Mouse (Mus musculus): ENCODE measurements around the gene Wdr48. TPM values are rescaled to one million over a fixed set of nuclear protein-coding genes. Genes with fewer than 3 reads are reported as not detected.

Wdr48 gene
- polyA plus RNA-seq, 1 experiment = 42.4 TPM

DNA sequence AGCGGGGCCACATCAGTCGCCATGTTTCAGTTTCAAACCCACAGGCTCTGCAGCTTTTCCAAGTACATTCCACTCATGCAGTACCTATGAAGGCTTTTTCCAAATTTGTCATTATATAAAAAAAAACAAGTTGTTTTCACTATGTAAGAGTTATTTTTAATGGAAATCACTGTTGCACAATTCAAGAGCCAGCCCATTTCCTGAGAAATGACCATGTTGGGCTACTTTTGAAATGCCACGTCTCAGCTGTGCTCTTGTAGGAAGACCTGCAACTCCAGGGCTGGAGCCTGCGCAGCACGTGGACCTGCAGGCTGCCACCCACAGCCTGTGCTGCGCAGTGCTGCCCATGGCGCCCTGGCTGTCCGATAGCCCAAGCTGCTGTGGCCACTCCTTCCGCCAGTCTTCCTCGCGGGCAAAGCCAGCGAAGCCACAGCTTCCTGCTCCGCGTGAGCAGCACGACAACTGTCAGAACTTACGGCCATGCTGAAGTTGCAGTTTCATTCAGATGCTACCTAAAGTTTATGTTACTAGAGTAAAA, 30.5 kb downstream of the Wdr48 start:
- DNase-seq (ENCODE audit: low read depth) = no peak

DNA sequence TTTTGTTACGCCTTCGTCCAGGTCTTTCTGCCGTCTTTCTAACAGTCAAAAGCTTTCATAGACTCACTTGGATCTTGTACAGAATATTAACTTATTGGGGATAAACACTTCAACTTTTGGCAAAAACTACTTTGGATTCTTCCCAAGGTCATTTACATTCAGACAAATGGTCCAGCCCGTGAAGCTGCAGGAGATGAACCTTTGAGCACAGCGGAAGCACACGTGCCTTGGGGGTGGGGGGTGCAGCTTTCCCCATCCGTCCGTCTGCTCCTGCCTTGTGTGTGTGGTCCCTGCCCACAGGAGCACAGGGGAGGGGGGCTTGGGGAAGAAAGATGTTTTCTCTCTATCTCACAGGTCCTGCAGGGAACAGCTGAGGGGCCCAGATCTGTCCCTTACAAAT, 31.1 kb downstream of the Wdr48 start:
- no peak for DNase-seq (ENCODE audit: low read depth)

DNA sequence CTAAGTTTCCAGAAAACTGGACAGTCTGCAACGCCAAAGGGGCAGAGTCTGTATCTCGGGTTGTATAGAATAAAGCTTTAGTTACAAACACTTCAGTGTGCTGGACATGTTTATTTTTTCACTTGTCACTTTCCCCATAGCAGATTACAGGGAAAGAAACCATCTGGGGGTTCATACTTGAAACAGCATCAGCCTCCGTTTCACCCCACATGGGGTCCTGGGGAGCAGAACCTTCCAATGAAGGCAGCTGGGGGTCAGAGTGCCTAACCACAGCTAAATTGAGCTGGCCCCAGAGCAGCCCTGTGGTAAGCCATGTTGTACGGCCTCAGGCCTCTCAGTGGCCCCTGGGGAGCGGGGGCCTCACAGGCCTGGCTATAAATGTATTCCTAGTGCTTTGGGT, 31.8 kb downstream of the Wdr48 start:
- no peak for DNase-seq (ENCODE audit: low read depth)

DNA sequence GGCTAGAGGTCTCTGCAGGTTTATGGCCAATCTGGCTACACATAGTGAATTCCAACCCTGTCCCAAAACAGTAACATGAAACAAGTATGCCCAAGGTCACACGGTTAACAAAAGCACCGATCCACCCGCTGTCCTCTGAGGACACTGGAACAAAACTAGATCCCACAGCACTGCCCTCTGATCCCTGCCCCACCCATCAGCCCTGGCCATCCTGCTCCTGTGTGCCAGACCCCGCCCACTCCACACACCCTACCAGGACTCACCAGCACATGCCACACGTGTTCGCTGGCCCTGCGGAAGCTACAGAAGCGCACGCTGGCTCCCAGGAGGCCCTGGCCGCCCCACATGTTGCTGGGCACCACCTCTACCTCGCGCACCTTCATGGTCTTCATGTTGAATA, 37.7 kb downstream of the Wdr48 start:
- DNase-seq (ENCODE audit: low read depth) = no peak

DNA sequence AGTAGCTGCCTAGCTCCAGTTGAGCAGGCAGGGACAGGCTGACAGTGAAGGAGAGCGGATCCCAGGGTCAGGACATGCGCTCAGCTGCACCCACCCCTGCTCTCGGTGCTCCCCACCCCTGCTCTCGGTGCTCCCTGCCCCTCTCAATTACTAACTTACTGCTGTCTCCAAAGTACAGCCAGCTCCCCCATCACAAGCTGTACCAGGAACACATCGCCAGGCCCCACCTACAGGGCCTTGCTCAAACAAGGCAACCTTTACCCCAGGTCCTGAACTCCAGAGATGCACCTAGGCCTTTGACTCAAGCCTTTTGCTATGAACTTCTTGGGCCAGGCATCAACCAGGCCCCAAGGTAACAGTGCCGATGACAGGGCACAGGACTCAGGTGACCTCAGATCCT, 39.0 kb downstream of the Wdr48 start:
- DNase-seq (ENCODE audit: low read depth) = no peak

DNA sequence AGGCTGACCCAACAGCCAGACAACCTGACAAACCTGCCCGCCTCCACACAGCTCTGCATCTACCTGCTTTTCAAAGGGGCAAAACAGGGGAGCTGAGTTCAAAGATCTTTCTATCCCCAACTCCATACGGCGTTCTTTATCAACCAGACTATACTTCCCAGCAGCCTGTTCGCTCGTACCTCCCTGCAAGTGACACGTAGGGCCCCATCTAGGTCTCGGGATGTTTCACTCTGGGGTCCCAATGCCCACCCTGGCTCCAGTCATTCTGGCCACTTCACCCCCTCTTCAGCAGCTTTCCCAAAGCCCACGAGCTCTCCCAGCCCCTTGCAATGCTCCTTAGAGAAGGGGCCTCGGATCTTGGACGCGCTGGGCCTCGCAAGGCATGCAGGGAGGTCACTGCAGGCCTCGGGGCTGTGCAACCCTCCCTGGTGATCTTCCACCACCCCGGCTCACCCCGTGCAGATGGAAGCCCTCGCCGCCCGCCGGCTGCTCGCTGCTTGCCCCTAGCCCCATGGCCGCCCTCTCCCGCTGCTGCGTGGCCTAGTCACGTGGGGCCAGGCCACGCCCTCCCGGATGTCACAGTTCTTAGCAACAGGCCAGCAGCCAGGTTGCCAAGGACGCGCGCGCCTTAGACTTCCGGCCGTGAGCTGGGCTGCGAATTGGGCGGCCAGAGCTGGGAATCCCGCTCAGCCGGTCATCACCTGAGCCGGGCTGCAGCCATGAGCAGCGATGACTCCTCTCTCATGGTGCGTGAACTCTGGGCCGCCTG, 42.5 kb downstream of the Wdr48 start, which contains the start of the genes Gorasp1 and Ttc21a:
Gene Gorasp1 (minus strand): TSS at position 561 of the 769 bp plus-strand sequence.
Gene Ttc21a (plus strand): TSS at position 602 of the 769 bp plus-strand sequence.
- DNase-seq (ENCODE audit: low read depth) = peak; percentile 31

DNA sequence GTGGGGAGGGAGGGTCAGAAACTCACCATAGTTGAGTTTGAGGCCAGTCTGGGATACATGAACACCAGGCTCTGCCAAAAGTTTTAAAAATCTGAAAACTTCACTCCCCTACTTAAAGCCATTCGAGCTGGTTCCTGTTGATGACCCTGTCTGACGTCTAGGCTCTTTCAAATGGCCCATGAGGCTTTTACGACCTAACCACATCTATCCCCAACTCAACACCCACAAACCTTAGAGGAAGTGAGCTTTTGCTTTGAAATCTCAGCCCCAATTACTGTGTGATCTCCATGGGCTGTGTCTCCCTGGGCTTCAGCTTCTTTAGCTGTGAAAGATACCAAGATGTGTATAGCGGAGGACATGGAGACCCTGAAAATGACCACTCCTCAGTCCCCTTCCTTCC, 43.8 kb downstream of the Wdr48 start:
- DNase-seq (ENCODE audit: low read depth) = no peak

DNA sequence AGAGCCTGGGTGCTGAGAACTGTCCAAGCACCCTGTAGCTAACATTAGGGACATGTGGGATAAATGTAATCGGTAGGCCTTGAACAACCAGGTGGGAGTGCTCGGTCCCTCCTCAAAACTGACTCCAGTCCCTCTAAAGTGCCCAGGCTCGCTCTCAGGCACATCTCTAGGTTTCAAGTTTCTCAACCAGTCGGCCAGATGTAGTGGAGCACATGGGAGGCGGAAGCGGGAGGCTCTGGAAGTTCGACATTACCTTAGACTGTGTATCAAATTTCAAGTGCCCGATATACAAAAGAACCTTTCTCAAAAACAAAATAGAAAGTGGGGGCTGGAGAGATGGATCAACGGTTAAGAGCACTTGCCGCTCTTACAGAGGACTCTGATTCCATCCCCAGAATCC, 45.0 kb downstream of the Wdr48 start:
- DNase-seq (ENCODE audit: low read depth) = no peak

DNA sequence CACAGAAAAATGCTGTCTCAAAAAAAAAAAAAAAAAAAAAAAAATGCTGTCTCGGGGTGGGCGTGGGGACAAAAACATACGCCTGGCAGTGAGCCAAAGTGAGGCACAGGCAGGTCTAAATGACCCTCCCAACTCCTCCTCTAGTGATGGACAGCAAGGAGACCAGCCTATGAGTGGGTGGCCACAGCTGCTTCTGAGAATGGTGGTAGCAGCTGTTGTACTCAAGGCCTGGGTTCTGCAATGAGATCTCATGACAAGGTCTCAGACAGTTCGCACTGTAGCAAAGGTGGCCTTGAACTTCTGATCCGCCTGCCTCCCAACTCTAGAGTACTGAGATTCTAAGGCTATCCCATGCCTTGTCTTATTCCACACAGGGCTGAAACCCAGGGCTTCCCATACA, 46.7 kb downstream of the Wdr48 start:
- no peak for DNase-seq (ENCODE audit: low read depth)

DNA sequence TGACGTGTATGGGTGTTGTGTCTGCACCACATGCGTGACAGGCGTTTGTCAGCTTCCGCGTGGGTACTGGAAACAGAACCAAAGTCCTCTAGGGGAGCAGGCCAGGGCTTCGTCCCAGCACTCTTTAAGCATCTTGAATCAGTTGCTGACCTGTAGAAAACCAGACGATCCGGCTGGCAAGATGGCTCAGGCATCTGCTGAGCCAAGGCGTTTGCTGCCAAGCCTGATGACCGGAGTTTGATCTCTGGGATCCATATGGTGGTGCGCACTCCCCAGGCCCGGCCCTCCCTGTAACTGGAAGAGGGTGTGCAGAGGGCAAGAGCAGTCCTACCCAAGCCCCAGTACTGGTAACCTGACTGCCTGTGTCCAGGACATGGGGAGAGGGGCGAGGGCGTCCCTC, 47.2 kb downstream of the Wdr48 start:
- no peak for DNase-seq (ENCODE audit: low read depth)

DNA sequence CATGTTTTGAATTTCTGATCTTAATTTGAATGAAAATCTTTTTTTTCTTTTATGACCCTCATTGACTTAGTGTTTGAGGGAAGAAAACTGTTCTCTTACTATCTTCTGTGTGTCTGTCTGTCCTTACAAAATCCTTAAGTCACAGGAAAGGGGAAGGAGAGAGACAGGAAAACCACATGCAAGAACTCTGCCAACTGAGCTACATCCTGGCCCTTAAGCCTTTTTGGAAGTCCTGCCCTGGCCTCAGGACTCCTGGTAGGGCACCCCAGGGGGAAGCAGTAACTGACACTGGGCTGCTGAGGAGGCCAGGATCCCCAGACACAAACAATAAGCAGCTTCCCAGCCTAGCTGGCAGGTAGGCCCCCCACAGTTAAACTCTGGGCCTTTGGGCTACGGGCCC, 48.6 kb downstream of the Wdr48 start:
- DNase-seq (ENCODE audit: low read depth) = no peak

DNA sequence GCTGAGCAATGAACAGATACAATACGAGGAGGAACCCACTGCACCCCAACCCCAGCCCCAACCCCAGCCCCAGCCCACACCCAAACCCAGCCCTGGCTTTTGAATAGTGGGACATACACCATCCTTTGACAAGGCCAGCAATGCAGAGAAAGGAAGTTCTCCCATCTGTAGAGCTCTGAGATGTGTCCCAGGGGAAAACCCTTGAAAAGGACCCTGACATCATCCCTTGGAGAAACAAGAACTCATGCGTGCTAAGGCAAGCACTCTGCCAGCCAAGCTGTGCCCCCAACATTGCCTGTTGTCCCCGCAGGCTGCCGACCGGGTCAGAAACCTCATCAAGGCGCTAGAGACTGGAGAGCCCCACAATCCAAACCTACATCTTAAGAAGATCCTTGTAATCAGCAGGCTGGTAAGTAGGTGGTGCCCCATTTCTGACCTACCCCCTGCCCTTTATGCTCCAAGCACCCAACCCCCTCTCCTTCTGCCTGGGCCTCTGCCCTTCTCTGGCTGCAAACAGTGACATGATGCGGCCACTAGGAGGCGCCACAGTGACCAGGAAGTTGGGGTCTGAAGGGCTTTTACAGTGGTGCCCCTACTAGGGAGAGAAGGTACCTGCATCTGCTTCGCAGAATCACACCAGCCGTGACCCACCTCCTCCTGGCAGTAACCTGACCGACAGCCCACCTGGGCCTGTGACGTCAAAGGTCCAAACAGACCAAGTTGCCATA, 50.7 kb downstream of the Wdr48 start:
- DNase-seq (ENCODE audit: low read depth) = no peak

DNA sequence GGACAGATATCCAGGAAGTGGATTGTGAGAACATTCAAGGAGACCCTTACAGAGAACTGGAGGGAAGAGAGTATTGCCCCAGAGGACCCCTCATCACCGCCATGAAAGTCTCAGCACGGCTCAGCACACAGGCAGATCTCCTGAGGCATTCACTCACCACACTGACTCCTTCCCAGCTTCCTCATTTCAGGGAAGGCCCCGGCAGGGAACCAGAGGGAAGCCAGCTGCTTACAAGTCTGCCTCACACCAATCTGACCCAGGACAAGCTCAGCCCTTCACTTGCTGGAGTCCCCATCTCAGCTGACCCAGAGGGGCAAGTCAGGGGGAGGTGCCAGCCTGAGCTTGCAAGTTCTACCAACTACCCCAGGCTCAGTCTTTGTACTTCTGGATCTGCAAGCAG, 54.1 kb downstream of the Wdr48 start:
- no peak for DNase-seq (ENCODE audit: low read depth)

DNA sequence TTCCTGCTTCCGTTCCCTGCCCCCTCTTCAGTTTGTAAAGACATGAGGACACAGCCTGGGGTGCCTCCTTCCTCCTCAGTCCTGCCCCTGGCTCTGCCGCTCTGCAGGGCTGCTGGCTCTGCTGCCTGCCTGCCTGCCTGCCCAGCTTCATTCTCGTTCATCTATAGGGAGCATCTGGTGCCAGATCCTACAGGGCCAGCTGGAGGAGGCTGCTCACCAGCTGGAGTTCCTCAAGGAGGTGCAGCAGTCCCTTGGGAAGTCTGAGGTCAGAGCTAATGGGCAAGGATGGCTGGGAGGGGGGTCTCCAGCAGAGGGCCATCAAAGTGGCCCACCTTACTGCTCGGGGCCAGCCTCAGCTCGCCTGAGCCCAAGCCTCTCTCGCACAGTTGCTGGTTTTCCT, 55.8 kb downstream of the Wdr48 start:
- DNase-seq (ENCODE audit: low read depth) = no peak

DNA sequence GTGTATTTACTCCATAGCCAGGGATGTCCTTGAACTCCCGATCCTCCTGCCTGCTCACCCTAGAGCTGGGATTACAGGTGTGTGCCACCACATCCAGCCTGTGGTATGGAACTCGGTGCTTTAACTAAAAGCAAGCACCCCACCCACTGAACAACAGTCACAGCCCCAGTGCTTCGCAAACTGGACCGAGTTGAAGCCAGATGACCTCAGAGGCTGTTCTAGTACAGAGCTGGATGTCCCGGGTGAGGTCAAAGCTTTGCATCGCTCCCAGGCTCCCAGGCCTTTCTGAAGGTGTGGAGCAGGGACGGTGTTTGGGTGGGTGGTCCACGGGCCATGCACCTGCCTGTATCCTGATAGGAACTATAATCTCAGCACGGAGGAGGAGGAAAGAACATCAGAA, 56.7 kb downstream of the Wdr48 start:
- DNase-seq (ENCODE audit: low read depth) = no peak

DNA sequence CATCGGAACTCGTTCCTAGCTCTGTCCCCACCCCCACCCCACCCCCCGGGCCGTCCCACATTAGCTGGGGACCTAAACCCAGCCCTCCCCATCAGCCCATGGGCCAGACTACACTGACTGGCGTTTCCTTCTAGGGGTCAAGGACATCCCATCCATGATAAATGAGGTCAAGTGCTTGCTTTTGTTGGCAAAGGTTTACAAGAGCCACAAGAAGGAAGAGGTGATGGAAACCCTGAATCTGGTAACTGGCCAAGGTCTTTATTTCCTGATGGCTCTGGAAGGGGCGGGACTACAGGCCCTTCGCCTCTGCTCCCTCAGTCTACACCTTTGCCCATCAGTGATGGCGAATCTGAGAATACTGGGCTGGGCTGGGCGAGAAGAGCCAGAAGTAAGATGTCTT, 64.2 kb downstream of the Wdr48 start:
- no peak for DNase-seq (ENCODE audit: low read depth)

DNA sequence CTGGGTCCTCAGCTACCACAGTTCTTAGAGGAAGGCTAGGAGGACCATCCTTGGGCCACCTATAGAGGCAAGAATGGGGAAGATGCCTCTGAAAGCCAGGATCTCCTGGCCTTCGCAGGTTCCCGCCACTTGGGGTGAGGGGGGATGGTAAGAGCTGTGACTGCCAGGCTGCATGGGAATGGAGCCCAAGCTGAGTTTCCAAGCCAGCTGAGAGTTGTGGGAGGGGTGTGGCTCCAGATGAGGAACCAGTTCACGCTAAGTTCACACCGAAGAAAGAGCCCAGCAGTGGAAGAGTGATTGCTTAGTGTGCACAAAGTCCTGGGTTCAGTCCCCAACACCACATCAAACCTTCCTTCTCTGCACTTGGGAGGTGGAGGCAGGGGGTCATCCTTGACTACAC, 67.5 kb downstream of the Wdr48 start:
- no peak for DNase-seq (ENCODE audit: low read depth)

DNA sequence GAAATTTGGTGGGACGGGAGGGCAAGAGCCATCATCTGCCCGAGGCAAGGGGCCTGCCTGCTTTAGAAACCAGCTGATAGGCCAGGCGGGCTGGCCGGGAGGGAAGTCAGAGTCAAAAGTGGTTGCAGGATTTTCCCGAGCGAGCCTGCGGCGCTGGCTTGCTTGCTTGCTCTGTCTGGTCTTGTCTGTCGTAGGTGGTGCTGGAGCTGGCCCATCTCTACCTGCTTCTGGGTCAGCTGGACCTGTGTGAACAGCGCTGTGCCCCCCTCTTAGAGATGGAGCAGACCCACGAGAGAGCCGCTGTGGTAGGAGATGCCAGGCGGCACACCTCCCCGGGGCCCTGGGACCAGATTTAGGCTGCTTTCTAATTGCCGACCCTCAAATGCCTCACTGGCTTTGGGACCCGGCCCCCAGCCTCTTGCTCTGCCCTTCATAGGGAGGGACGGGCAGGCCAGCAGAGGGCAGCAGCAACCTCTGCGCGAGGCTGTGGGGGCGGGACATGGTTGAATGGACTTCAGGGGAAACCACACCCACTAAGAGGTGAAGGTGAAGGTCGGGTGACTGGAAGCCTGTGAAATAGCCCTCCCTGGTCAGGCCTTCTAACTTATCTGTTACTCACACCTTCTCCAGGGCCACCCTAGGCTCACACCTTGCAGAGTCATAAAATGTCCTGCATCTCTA, 68.4 kb downstream of the Wdr48 start:
- peak; percentile 65 for DNase-seq (ENCODE audit: low read depth)

DNA sequence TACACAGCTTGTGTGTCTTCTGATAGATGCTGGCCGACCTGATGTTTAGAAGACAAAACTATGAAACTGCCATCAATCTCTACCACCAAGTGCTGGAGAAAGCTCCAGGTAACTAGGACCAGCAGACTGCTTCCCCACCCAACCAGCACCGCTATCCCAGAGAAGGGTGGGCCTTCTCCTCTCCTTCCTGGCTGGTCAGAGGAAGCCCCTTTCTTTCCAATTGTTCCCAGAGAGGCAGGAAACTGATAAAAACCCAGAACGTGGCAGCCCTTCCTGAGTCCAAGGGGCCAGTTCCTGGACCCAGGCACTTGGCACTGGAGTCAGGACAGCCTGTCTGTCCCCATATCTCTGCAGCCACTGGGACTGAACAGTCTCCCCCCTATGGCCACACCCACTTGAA, 69.5 kb downstream of the Wdr48 start:
- no peak for DNase-seq (ENCODE audit: low read depth)

DNA sequence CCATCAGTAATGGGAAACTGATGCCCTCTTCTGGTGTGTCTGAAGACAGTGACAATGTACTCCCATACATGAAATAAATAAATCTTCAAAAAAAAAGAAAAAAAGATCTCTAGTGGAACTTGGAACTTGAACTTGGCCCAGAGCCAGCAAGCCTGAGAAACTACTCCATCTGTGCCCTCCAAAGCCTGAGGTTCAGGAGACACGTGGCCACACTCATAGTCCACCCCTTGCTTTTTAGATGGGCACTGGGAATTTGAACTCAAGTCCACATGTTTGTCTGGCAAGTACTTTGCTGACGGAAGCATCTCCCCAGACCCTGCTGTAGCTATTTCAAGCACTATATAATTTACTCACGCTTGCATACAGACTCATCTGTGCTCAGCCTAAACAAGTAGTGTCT, 70.5 kb downstream of the Wdr48 start:
- no peak for DNase-seq (ENCODE audit: low read depth)

DNA sequence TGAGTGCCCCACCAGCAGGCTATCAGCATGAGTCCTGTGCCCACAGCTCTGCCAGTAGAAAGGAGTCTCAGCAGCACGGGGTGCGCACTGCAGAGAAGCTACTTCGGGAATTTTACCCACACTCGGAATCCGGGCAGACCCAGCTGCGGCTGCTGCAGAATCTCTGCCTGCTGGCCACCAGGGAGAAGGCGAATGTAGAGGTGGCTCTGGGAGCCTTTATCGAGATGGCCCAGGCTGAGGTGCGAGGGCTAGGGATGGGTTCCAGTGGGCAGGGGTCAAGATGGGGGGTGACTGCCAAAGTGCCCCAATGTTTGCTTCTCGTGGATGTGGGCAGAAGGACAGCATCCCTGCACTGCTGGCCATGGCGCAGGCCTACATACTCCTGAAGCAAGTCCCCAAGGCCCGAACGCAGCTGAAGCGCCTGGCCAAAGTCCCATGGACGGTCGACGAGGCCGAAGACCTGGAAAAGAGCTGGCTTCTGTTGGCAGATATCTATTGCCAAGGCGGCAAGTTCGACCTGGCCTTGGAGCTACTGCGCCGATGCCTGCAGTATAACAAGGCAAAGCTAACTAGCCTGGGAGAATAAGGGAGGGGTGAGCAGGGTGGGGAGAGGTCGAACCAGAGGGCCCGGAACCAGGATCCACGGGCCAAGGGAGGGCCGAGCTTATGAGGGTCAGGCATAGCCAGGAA, 71.7 kb downstream of the Wdr48 start:
- no peak for DNase-seq (ENCODE audit: low read depth)

DNA sequence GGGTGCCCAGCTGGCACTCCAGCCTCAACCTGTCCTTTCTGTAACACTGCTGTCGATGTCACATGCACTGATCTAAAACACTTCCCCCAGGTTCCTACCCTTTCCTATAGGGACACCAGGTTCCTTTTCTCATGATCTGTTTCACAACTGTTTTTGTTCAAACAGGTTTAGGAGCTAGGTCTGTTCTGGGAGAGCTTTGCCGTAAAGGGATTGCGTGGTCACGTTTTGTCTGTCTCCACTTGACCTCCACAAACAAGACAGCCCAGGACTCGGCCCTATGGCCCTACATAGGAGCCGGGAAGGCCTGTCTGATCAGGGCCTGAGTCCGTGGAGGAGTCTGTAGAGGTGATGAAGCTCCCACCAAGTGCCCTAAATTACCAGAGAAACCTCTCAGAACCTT, 75.1 kb downstream of the Wdr48 start:
- peak; percentile 83 for DNase-seq (ENCODE audit: low read depth)
